Mouse (Mus musculus): ENCODE measurements at regions not wholly inside any gene's neighbourhood (a gene's known extent, or its start where the extent isn't known, plus 50 kb on each side); places are given as distances from the start of the nearest gene placed in this dataset.

GRCm38 (mm10) chr3:128187330-128188044 lies 291.4 kb upstream of the Fam241a start:
- Histone ChIP-seq H3K27ac (replicated peaks; ENCODE audit: low read depth, low read length) (no peak overlapping the region), H3K9ac (replicated peaks; ENCODE audit: low read length) (no peak overlapping the region), H3K27me3 (ENCODE audit: control insufficient read depth, insufficient read depth, low read length) (no peaks in the 10 kb centered on the region), H3K9me3 (replicated peaks; ENCODE audit: control insufficient read depth, low read length) (no peaks in the 10 kb centered on the region), H3K4me3 (ENCODE audit: low read depth, low read length) (no peak overlapping the region), H3K36me3 (replicated peaks; ENCODE audit: control insufficient read depth, insufficient read depth, low read depth, low read length) (no peaks in the 10 kb centered on the region), H3K4me2 (ENCODE audit: low read depth, low read length) (no peak overlapping the region), H3K4me1 (ENCODE audit: control insufficient read depth, insufficient read depth, low read length) (no peaks in the 10 kb centered on the region)
- DNase-seq (ENCODE audit: low spot score), result no peak
- WGBS, result 86% methylated on average over 9 of the region's 9 CpGs
- ATAC-seq (replicated peaks; ENCODE audit: insufficient number of reproducible peaks, low FRiP score, low TSS enrichment, low read depth), result no peak

- WGBS, result 20% methylated on average over 4 of the region's 4 CpGs
- H3K27me3 ChIP-seq (ENCODE audit: control insufficient read depth, insufficient read depth, low read length), result no peaks in the 10 kb centered on the region
- no peaks in the 10 kb centered on the region for H3K36me3 ChIP-seq (replicated peaks; ENCODE audit: control insufficient read depth, insufficient read depth, low read depth, low read length)
- H3K4me3 ChIP-seq (ENCODE audit: low read depth, low read length), result no peak overlapping the region
- H3K4me1 ChIP-seq (ENCODE audit: control insufficient read depth, insufficient read depth, low read length), result no peaks in the 10 kb centered on the region
- ATAC-seq (replicated peaks; ENCODE audit: insufficient number of reproducible peaks, low FRiP score, low TSS enrichment, low read depth), result no peak
- H3K9me3 ChIP-seq (replicated peaks; ENCODE audit: control insufficient read depth, low read length), result no peaks in the 10 kb centered on the region
- H3K4me2 ChIP-seq (ENCODE audit: low read depth, low read length), result no peak overlapping the region
- peak; percentile 73 for DNase-seq (ENCODE audit: low spot score)
- H3K9ac ChIP-seq (replicated peaks; ENCODE audit: low read length), result no peak overlapping the region
- H3K27ac ChIP-seq (replicated peaks; ENCODE audit: low read depth, low read length), result no peak overlapping the region
These were observed 290.2 kb upstream of the Fam241a start for GRCm38 (mm10) chr3:128186278-128186677.

DNA sequence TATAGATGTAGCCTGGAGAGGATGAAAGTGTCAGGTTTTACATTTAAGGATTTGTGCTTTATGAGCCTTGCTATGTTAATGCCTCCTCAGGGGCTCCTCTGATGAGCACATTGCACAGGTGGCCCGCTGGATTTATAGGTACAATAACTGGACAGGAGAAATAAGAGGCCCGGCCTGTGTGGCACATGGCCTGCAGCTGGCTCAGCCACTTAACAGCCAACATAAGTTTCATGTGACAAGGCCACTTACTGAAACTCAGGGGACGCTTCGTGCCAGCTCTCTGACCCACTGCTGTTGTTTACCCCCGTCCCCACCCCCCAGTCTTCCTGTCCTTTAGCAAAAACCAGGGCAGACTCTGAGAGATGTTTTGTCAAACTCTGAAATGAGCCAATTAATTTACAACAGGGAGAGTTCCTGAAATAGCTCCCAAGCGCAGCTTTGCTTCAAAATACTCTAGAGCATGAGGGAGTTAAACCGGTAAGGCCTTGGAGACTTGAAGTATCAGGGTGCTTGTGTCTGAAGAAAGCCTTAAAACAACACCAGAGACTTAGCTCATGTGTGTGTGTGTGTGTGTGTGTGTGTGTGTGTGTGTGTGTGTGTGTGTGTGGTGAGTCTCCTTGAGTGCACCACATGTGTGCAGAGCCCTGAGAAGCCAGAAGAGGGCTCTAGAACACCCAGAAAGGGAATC lies 285.2 kb upstream of the Fam241a start:
- no peak overlapping the region for H3K4me3 ChIP-seq (ENCODE audit: low read depth, low read length)
- ATAC-seq (replicated peaks; ENCODE audit: insufficient number of reproducible peaks, low FRiP score, low TSS enrichment, low read depth) (no peak), DNase-seq (ENCODE audit: low spot score) (no peak)
- no peak overlapping the region for H3K27ac ChIP-seq (replicated peaks; ENCODE audit: low read depth, low read length)
- no peak overlapping the region for H3K9ac ChIP-seq (replicated peaks; ENCODE audit: low read length)
- H3K36me3 ChIP-seq (replicated peaks; ENCODE audit: control insufficient read depth, insufficient read depth, low read depth, low read length), result no peaks in the 10 kb centered on the region
- no peaks in the 10 kb centered on the region for H3K9me3 ChIP-seq (replicated peaks; ENCODE audit: control insufficient read depth, low read length)
- WGBS, result 48% methylated on average over 7 of the region's 7 CpGs
- H3K4me1 ChIP-seq (ENCODE audit: control insufficient read depth, insufficient read depth, low read length), result no peaks in the 10 kb centered on the region
- no peak overlapping the region for H3K4me2 ChIP-seq (ENCODE audit: low read depth, low read length)
- H3K27me3 ChIP-seq (ENCODE audit: control insufficient read depth, insufficient read depth, low read length), result no peaks in the 10 kb centered on the region

DNA sequence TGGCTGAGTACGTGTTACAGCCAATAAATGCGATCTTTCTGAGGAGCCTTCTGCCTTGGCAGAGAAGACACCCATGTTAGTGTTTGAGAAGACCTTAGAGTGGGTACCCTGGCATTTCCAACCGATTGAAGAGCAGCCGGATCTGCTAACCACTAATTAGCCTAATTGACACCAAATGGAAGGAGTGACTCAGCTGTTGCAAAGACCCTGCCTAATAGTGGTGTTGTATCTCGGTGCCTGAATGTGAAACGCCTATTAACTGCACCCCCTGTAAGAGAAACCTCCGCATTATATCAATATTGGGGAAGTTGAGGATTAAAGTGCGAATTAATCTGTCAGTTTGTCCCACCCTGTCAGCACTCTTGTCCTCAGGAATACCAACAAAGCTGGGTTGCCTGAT lies 253.1 kb upstream of the Fam241a start:
- Histone ChIP-seq H3K4me2 (ENCODE audit: low read depth, low read length) (no peak overlapping the region), H3K9ac (replicated peaks; ENCODE audit: low read length) (no peak overlapping the region), H3K27ac (replicated peaks; ENCODE audit: low read depth, low read length) (no peak overlapping the region), H3K9me3 (replicated peaks; ENCODE audit: control insufficient read depth, low read length) (no peaks in the 10 kb centered on the region), H3K4me1 (ENCODE audit: control insufficient read depth, insufficient read depth, low read length) (no peaks in the 10 kb centered on the region), H3K36me3 (replicated peaks; ENCODE audit: control insufficient read depth, insufficient read depth, low read depth, low read length) (no peaks in the 10 kb centered on the region), H3K27me3 (ENCODE audit: control insufficient read depth, insufficient read depth, low read length) (no peaks in the 10 kb centered on the region), H3K4me3 (ENCODE audit: low read depth, low read length) (no peak overlapping the region)
- WGBS, result 42% methylated on average over 8 of the region's 8 CpGs
- ATAC-seq (replicated peaks; ENCODE audit: insufficient number of reproducible peaks, low FRiP score, low TSS enrichment, low read depth) (no peak), DNase-seq (ENCODE audit: low spot score) (no peak)

- Histone ChIP-seq H3K4me3 (ENCODE audit: low read depth, low read length) (no peak overlapping the region), H3K4me2 (ENCODE audit: low read depth, low read length) (no peak overlapping the region), H3K9ac (replicated peaks; ENCODE audit: low read length) (no peak overlapping the region), H3K36me3 (replicated peaks; ENCODE audit: control insufficient read depth, insufficient read depth, low read depth, low read length) (no peaks in the 10 kb centered on the region), H3K27ac (replicated peaks; ENCODE audit: low read depth, low read length) (no peak overlapping the region), H3K9me3 (replicated peaks; ENCODE audit: control insufficient read depth, low read length) (no peaks in the 10 kb centered on the region), H3K27me3 (ENCODE audit: control insufficient read depth, insufficient read depth, low read length) (no peaks in the 10 kb centered on the region), H3K4me1 (ENCODE audit: control insufficient read depth, insufficient read depth, low read length) (no peaks in the 10 kb centered on the region)
- ATAC-seq (replicated peaks; ENCODE audit: insufficient number of reproducible peaks, low FRiP score, low TSS enrichment, low read depth), result no peak
- peak; percentile 64 for DNase-seq (ENCODE audit: low spot score)
- WGBS, result 38% methylated on average over 7 of the region's 7 CpGs
These were observed 249.2 kb upstream of the Fam241a start for GRCm38 (mm10) chr3:128145329-128145728.

GRCm38 (mm10) chr3:128127836-128128235 lies 231.7 kb upstream of the Fam241a start:
- Histone ChIP-seq H3K9me3 (replicated peaks; ENCODE audit: control insufficient read depth, low read length) (no peaks in the 10 kb centered on the region), H3K36me3 (replicated peaks; ENCODE audit: control insufficient read depth, insufficient read depth, low read depth, low read length) (no peaks in the 10 kb centered on the region), H3K4me3 (ENCODE audit: low read depth, low read length) (no peak overlapping the region), H3K27ac (replicated peaks; ENCODE audit: low read depth, low read length) (no peak overlapping the region), H3K4me2 (ENCODE audit: low read depth, low read length) (no peak overlapping the region), H3K27me3 (ENCODE audit: control insufficient read depth, insufficient read depth, low read length) (no peaks in the 10 kb centered on the region), H3K4me1 (ENCODE audit: control insufficient read depth, insufficient read depth, low read length) (no peaks in the 10 kb centered on the region), H3K9ac (replicated peaks; ENCODE audit: low read length) (no peak overlapping the region)
- DNase-seq (ENCODE audit: low spot score), result no peak
- WGBS, result 87% methylated on average over 5 of the region's 5 CpGs
- no peak for ATAC-seq (replicated peaks; ENCODE audit: insufficient number of reproducible peaks, low FRiP score, low TSS enrichment, low read depth)

DNA sequence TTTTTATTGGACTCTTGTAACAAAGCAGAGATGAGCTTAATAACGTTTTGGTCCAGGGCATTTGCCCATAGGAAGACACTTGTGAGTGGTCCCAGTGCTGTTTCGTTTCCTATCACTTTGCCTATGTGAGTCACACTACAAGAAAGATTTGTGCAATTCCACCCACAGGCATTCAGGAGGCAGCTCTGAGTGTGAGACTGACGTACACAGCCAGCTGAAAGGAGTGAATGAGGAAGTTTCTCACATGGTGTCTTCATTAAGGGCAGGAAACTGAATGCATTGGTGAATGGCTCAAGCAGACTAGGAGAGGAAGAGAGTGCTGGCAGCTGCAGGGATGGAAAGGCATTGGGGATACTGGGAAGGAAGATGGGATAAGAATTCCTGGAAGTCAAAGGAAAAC lies 230.5 kb upstream of the Fam241a start:
- no peak for ATAC-seq (replicated peaks; ENCODE audit: insufficient number of reproducible peaks, low FRiP score, low TSS enrichment, low read depth)
- H3K4me2 ChIP-seq (ENCODE audit: low read depth, low read length), result no peak overlapping the region
- H3K9me3 ChIP-seq (replicated peaks; ENCODE audit: control insufficient read depth, low read length), result no peaks in the 10 kb centered on the region
- no peak overlapping the region for H3K9ac ChIP-seq (replicated peaks; ENCODE audit: low read length)
- no peaks in the 10 kb centered on the region for H3K36me3 ChIP-seq (replicated peaks; ENCODE audit: control insufficient read depth, insufficient read depth, low read depth, low read length)
- no peak overlapping the region for H3K4me3 ChIP-seq (ENCODE audit: low read depth, low read length)
- H3K27me3 ChIP-seq (ENCODE audit: control insufficient read depth, insufficient read depth, low read length), result no peaks in the 10 kb centered on the region
- WGBS, result 56% methylated on average over 3 of the region's 3 CpGs
- H3K4me1 ChIP-seq (ENCODE audit: control insufficient read depth, insufficient read depth, low read length), result no peaks in the 10 kb centered on the region
- no peak overlapping the region for H3K27ac ChIP-seq (replicated peaks; ENCODE audit: low read depth, low read length)
- no peak for DNase-seq (ENCODE audit: low spot score)

DNA sequence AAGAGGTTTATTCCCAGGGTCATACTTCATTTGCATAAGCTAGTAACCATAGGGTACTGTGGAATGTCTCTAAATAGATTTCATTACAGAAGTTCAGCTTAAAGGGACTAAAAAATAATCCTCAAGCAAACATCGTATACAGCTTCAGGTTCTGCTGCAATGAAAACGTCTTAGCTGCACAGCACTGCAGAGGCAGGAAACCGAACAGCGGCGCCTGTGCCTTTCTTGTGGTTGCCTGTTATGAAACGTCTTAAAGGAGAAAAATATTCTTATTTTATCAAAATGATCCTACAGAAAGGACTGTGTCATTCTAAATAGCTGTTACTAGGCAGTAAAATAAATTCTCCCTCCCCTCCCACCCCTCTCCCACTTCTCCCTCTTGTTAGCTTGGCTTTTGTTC lies 226.0 kb upstream of the Fam241a start:
- no peak for DNase-seq (ENCODE audit: low spot score)
- Histone ChIP-seq H3K4me1 (ENCODE audit: control insufficient read depth, insufficient read depth, low read length) (no peaks in the 10 kb centered on the region), H3K4me3 (ENCODE audit: low read depth, low read length) (no peak overlapping the region), H3K27ac (replicated peaks; ENCODE audit: low read depth, low read length) (no peak overlapping the region), H3K9me3 (replicated peaks; ENCODE audit: control insufficient read depth, low read length) (no peaks in the 10 kb centered on the region), H3K27me3 (ENCODE audit: control insufficient read depth, insufficient read depth, low read length) (no peaks in the 10 kb centered on the region), H3K9ac (replicated peaks; ENCODE audit: low read length) (no peak overlapping the region), H3K36me3 (replicated peaks; ENCODE audit: control insufficient read depth, insufficient read depth, low read depth, low read length) (no peaks in the 10 kb centered on the region), H3K4me2 (ENCODE audit: low read depth, low read length) (no peak overlapping the region)
- no peak for ATAC-seq (replicated peaks; ENCODE audit: insufficient number of reproducible peaks, low FRiP score, low TSS enrichment, low read depth)
- 78% methylated on average over 6 of the region's 6 CpGs for WGBS
